ENCODE assay signal across 8 mouse cellular contexts in the genomic region with DNA sequence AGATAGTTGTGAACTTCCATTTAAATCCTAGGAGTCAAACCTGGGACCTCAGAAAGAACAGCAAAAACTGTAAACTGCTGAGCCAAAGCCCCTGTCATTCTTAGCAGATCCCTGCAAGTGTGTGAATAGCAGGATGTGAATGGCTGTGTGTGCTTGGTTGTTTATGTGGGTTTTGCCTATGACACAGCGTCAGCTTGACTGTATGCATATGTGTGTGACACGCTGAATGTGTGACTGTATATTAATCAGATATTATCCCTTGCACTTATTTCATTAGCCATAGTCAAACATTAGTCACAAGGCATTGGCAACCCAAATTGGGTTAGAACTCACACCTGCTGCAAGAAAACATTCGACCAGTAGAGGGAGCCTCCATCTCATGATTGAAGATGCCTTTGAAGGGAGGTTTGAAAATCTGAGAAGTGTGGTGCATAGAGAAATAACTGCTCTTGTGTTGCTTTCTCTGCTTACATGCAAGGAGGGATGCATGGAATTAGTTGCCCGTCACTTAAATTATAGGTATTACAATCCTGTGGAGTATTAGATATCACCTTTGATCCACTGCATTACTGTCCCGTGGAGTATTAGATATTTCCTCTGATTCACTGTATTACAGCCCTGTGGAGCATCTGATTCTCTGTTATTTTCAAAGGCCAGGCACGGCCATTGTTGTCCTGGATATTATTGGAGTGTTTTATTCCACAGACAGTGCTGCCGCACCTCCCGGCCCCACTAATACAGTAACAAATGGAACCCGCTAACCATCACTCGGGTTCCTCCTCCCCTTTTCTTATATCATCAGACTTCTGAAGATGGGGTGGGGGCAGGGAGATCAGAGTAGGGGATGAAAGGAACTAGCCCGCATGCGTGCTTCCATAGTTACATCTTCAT.
A peak's percentile ranks its signal among the peaks of the same experiment; 100 is the strongest.
DNase-seq lines count a peak whose midpoint lies in the region; ATAC-seq and TF ChIP-seq lines count a peak whose summit lies in the region.

No protein-coding gene starts in this region.

- no peak for ATAC-seq in liver, embryonic 14.5 days (ENCODE audit: insufficient read depth)

- no peak overlapping the region for H3K4me2 ChIP-seq in liver, embryonic 14.5 days (ENCODE audit: low read depth)

- no peaks in the 10 kb centered on the region for H3K9me3 ChIP-seq in liver, embryonic 14.5 days (ENCODE audit: control insufficient read depth, low read length)

- no peaks in the 10 kb centered on the region for H3K27me3 ChIP-seq in liver, embryonic 14.5 days (ENCODE audit: control insufficient read depth, insufficient read depth, low read length)

- no peaks in the 10 kb centered on the region for H3K36me3 ChIP-seq in liver, embryonic 14.5 days (replicated peaks; ENCODE audit: control insufficient read depth, insufficient read depth, low read depth)

- peak; percentile 56 for TF ChIP-seq CTCF in liver, embryonic 14.5 days (IDR thresholded peaks at IDR 0.05; ENCODE audit: low read depth)

- TF ChIP-seq EP300 in liver, embryonic 14.5 days (IDR thresholded peaks at IDR 0.05; ENCODE audit: low read depth) = no peak

- H3K9ac ChIP-seq in liver, embryonic 14.5 days (replicated peaks) = no peak overlapping the region

- DNase-seq in B cell, adult 2 months = peak; percentile 1 to 2
- peak; percentile 45 for DNase-seq in Muller cell, postnatal 12 days (ENCODE audit: inconsistent ontology term)
- peak; percentile 88 to 94 for DNase-seq in cerebellum, postnatal 10 days
- peak; percentile 55 to 69 for DNase-seq in frontal cortex, postnatal 25 days (ENCODE audit: low spot score in 2 of 2)
- peak; percentile 53 for DNase-seq in kidney, postnatal 14 days
- DNase-seq in liver, embryonic 14.5 days (ENCODE audit: low read depth in 3 of 3, low spot score in 3 of 3) = no peak
- peak; percentile 22 for DNase-seq in retina, adult 2 months (ENCODE audit: low read depth, low spot score)
- DNase-seq in spleen, postnatal 36 days (ENCODE audit: low spot score in 2 of 2) = no peak

- H3K4me1 ChIP-seq in liver, embryonic 14.5 days (replicated peaks; ENCODE audit: control insufficient read depth in 2 of 2, insufficient read depth in 2 of 2, low read length in 1 of 2) = no peaks in the 10 kb centered on the region

- 44% methylated on average over 12 of the region's 12 CpGs for WGBS in liver, embryonic 14.5 days (ENCODE audit: insufficient replicate concordance)

- H3K27ac ChIP-seq in liver, embryonic 14.5 days = no peak overlapping the region

- no peak overlapping the region for H3K4me3 ChIP-seq in liver, embryonic 14.5 days (ENCODE audit: insufficient read depth in 1 of 2, low read depth in 2 of 2, low read length in 2 of 2)

Comparison
In these comparisons a context has a peak if more than half of its experiments do, and no peak if none do; other contexts are left out.
1. DNase-seq: peak in B cell, adult 2 months (2 of 2), Muller cell, postnatal 12 days (single experiment), cerebellum, postnatal 10 days (2 of 2), frontal cortex, postnatal 25 days (2 of 2), kidney, postnatal 14 days (single experiment) and retina, adult 2 months (single experiment); none in liver, embryonic 14.5 days (0 of 3) and spleen, postnatal 36 days (0 of 2).